Mouse (Mus musculus) right cerebral cortex, postnatal 10 days (tissue): ENCODE measurements around the gene Tprg.

Source experiments
- DNase-seq, 2 experiments: peaks; one replicate each; pipeline ENCODE4 v3.0.0; 2021; ENCODE audit warnings: low spot score in 2 of 2

The Tprg gene

GRCm38 (mm10) chr16:25333279-25334219 is 46.9 kb downstream of the Tprg start:
- DNase-seq, result no peak

DNA sequence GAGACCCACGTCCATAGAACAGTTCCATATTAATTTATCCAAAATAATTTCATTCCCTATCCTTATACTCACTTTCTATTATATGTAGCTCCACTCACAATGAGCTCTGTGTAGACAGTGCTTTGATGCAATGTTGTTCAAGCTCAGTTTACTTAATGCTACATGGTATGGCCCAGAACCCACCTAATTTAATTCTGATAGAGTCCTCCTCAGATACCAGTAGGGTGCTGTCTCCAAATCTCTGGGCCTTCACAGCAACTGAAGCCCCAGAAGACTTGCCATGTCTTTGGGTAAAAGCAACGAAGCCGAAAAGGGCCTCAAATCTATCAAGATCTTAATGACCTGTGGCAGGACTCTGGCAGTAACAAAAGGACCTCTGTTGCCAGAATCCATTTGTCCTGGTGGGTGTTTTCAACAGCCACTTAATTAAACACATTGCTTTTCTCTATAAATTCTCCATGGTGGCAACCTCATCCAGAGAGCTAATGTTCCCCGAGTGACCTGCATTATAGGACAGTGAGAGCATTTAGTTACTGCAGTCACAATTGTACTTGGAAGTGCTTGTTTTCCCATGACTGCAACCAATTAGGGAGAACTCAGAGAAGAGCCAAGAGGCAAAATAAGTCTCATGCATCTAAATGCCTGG is 48.6 kb downstream of the Tprg start:
- no peak for DNase-seq

DNA sequence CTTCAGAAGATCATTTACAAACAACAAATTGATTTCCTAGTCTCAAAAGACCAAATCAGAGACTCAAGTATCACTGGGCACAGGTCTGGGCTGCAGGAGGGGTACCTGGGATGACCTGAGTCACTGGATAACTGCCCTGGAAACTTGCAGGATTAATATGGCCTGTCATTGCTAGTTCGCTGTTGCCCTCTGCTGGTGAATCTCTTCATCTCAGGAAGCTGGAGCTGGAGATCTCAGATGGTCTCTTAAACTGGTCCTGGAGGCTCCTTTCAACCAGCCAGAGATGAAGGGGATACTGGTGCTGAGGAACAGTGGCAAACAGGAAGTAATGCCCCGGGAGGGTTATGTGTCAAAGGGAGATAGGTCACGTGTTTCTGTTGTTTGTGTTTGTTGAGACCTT is 63.0 kb downstream of the Tprg start:
- peak; percentile 74 to 85 for DNase-seq

DNA sequence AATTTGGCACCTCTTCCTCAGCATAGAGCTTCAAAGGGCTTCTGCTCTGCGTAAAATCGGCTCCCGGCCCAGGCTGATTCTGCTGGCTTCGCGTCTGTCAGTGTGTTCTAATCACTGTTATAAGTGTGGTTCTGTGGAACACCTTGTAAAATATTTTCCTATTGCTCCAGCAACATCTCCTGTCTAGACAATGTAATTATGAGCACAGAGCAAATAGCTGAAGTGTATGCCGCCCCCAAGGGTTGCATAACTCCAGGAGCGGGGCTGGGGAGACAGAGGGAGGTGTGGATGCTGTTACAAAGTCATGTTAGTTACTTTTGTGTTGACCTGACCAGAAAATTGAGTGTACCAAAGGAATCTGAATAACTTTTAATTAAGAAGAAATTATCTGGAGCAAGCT is 81.2 kb downstream of the Tprg start:
- DNase-seq, result no peak

GRCm38 (mm10) chr16:25369984-25370412 is 83.4 kb downstream of the Tprg start:
- DNase-seq, result no peak

- DNase-seq, result no peak
Measured at GRCm38 (mm10) chr16:25374121-25374520, 87.5 kb downstream of the Tprg start.

GRCm38 (mm10) chr16:25374775-25375174 is 88.2 kb downstream of the Tprg start:
- peak; percentile 37 to 47 for DNase-seq

- peak; percentile 82 to 85 for DNase-seq
Measured at GRCm38 (mm10) chr16:25376720-25377373, 90.2 kb downstream of the Tprg start.

DNA sequence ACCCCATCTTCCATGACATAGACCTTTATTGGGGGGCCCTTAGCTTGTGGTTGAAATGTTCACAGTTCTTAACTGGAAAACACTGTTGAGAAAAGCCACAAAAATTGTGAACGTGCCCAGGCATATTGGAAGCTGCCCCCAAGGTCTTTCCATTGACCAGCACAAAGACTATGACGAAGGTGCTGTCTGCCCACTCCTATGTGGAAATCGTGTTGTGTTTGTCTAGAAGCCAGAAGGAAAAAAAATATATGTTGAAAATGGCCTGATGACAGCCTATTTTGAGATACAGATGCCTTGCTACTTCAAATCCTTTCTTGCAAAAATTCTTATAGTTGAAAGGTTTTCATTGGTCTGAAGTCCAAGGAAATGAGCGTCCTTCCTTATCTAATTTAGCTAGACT is 91.1 kb downstream of the Tprg start:
- no peak for DNase-seq

GRCm38 (mm10) chr16:25385498-25386192 is 99.0 kb downstream of the Tprg start:
- no peak for DNase-seq

DNA sequence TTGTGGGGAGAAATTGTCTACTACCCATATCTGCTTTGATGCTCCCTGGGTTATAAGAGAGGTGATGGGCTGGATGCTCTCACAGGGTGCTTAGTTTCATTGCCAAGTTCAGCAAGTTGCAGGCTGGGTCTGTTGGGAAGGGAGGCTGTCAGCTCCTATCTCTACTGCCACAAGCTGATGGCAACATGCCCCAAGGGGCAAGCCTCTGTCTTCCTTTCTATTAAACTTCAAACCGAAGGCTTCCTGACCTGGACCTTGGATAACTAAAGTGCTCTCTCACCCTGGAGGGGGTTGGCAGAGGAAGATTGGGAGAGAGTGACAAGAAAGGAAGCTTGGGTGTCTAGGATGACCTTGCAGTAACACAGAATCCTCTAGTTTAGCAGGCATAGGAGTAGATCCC is 108.1 kb downstream of the Tprg start:
- no peak for DNase-seq

GRCm38 (mm10) chr16:25404156-25404555 is 117.5 kb downstream of the Tprg start:
- no peak for DNase-seq

- no peak for DNase-seq
Measured at GRCm38 (mm10) chr16:25407204-25407886, 120.7 kb downstream of the Tprg start.

DNA sequence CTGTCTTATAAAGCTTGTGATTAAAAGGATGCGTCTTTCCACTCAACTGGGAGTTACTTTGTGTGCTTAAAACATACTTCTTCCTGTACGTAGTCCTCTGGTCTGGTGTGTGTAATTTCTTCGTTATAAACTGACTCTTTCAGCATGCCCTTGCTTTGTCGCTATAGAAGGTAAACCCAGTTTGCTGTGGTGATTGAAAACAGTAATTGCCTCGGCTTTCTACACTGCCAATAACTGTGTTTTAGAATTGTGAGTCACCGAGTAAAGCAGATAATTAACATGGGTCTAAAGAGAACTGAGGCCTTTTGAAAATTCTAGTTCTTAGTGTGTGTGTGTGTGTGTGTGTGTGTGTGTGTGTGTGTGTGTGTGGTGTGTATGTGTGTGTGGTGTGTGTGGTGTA is 121.4 kb downstream of the Tprg start:
- DNase-seq, result no peak

DNA sequence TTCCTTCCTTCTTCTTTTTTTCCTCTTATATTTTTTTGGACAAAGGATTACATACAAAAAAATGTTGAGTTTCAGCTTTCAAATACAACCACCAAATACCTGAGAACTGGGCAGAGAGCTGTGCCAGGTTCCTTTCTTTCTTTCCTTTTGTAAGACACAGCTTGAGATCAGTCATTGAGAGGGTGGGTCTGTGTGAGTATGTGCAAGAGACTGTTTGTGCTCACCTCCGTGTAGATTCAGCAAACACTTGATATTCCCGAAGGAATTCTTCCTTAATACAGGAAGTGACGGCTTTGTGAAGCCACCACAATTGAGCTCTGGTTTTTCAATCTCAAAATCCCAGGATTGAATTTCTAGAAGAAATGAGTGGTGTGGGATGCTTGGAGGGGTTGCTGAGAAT is 124.7 kb downstream of the Tprg start:
- no peak for DNase-seq

- DNase-seq, result no peak
Measured at GRCm38 (mm10) chr16:25413885-25414284, 127.3 kb downstream of the Tprg start.

DNA sequence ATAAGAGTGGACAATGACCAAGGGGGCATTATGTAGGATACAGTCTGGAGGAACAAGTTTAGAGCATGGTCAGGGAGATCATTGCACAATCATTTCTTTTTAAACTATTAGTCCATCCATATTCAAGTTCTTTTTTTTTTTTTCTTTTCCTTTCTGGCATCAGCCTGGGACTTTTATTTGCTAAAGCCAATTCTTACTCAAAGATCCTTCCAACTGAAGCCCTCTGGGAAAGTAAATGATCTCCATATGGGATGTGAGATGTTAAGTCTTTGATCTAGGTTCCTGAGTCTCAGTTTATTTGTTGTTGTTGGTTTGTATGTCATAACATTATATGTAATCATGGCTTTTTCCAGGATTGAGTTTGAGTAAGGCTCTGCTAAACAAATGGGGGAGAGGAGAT is 128.6 kb downstream of the Tprg start:
- DNase-seq, result no peak

- DNase-seq, result no peak
Measured at GRCm38 (mm10) chr16:25417875-25418630, 131.4 kb downstream of the Tprg start.

DNA sequence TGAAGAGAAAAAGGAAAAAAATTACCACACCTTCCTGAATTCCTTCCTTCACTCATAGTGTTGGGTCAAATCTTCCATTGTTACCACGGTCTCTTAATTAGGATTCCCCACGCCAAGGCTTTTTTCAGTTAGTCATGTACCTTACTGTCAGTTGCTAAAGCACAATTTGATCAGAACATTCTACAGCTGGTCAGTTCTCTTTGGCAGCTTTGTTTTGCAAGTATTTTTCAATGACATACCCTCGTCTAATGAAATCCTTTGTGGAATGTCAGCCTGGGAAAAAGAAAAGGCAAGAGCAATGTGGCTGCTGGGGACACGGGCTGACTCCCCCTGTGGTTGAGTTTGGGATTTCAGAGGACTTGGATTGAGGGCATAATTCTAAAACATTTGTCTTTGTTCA is 136.4 kb downstream of the Tprg start:
- no peak for DNase-seq

DNA sequence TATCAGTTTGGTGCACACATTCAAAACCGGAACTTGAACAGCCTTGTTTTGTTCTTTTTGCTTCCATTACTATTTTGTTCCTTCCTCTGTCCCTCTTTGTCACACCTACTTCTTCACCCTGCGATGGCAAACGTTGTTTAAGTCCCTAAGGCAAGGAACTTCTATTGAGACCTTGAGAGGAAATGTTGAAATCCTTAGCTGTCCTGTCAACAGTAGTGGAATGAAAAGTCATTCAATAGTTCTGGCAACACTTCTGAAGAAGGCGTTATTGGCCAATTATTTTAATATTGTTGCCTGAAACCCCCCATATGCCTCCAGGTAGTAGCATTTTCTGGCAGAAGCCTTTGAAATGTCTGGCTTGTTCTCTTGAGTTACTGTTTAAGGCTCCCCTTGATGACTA is 137.4 kb downstream of the Tprg start:
- no peak for DNase-seq

- no peak for DNase-seq
Measured at GRCm38 (mm10) chr16:25424915-25425314, 138.3 kb downstream of the Tprg start.
